Mouse (Mus musculus) small intestine, adult 2 months (tissue): ENCODE data around the gene Elovl6. TPM values are rescaled to one million over a fixed set of nuclear protein-coding genes. Genes with fewer than 3 reads are reported as not detected.
A peak's percentile ranks its signal among the peaks of the same experiment; 100 is the strongest.

ENCODE experiments used
- H3K27ac ChIP-seq: fragments of 200-500 bp; 2 replicates; pipeline ENCODE4 v1.5.1; 2012; ENCODE audit warnings: low read depth, low read length, control low read depth, inconsistent platforms; ENCODE audit not compliant: insufficient read depth
- H3K27me3 ChIP-seq: fragments of 200-500 bp; 2 replicates; pipeline ENCODE4 v1.6.1; 2012; ENCODE audit warnings: mild to moderate bottlenecking, moderate library complexity, low read length, inconsistent platforms; ENCODE audit not compliant: control insufficient read depth, insufficient read depth
- H3K36me3 ChIP-seq: fragments of 200-500 bp; 2 replicates; pipeline ENCODE4 v1.6.1; 2012; ENCODE audit warnings: mild to moderate bottlenecking, low read length, control low read depth, inconsistent platforms; ENCODE audit not compliant: control insufficient read depth, insufficient read depth
- H3K4me1 ChIP-seq: fragments of 200-500 bp; 2 replicates; pipeline ENCODE4 v1.6.1; 2012; ENCODE audit warnings: low read length, inconsistent platforms, mixed read lengths; ENCODE audit not compliant: control insufficient read depth, insufficient read depth, insufficient read length
- H3K4me3 ChIP-seq: fragments of 200-500 bp; 2 replicates; pipeline ENCODE4 v1.5.1; 2012; ENCODE audit warnings: low read depth, mild to moderate bottlenecking, control low read depth, inconsistent platforms, low read length, moderate library complexity
- CTCF ChIP-seq: fragments of 200-500 bp; IDR thresholded peaks from 2 replicates; pipeline ENCODE4 v1.5.1; 2012; ENCODE audit warnings: low read depth, mild to moderate bottlenecking, control low read depth, inconsistent platforms, low read length, moderate library complexity, mixed read lengths; ENCODE audit not compliant: insufficient replicate concordance, insufficient read length; ENCODE audit errors: extremely low read depth
- POLR2A ChIP-seq: fragments of 200-500 bp; IDR thresholded peaks from 2 replicates; pipeline ENCODE4 v1.6.1; 2012; ENCODE audit warnings: low read depth, mild to moderate bottlenecking, control low read depth, inconsistent platforms, low read length, moderate library complexity
- WGBS: fragments of 180-500 bp; shearing (Covaris S2); methylation state at CpG from one replicate; pipeline ENCODE4 v1.1.7; 2018; 5-methylcytosine and 5-hydroxymethylcytosine counted together
- polyA plus RNA-seq: library from polyadenylated mRNA; depleted of rRNA; stranded (reverse); fragments of >200 nt; gene quantifications from 2 replicates; pipeline ENCODE4 v1.2.3, GENCODE M21; 2012

Gene Elovl6
- polyA plus RNA-seq, 1 experiment, result 25.3 TPM

DNA sequence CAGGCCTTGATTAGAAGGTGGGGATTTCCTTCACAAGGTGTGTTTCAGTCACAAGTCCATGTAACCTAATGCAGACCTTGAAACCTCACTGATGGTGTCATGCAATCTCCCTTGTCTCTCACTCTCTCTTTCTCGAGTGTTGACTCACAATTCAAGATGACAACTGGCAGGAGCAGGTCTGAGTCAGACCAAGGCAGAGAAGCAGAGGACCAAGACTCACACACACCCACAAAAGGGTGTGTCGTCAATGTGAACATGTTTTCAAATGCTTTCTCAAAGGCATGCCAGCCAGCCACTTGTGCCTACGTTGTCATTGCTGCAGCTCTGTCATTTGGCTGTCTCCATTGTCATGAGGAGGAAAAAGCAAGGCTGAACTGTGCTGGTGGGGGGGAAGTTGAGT is 56.6 kb downstream of the Elovl6 start:
- TF ChIP-seq POLR2A, result no peak
- TF ChIP-seq CTCF, result no peak
- WGBS, result 30% methylated on average over 3 of the region's 3 CpGs
- Histone ChIP-seq H3K27ac (peak overlapping the region; percentile 84), H3K27me3 (no peaks in the 10 kb centered on the region), H3K36me3 (0 out of 2 replicates have a peak, but pooled peaks cover 1% of the 10 kb centered on the region), H3K4me3 (no peak overlapping the region), H3K4me1 (peaks cover 38% of the 10 kb centered on the region; the same call in 1 of the 2 replicates)

DNA sequence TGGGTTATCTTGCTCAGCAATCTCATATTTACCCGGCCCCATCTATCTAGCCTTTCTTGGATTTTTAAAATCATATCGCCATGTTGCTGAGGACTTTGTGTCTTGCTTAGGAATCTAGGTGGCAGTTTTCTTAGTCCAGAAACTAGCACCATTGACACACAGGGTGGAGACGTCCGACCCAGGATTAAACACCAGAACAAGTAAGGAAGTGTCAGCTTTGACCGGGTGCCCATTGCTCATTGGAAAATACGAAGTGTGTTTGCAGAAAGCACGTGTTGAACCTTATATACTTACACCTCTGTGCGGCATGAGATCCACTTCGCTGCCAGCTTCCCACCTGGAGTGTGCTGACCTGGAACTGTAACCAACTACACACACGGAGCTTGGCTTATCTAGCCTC is 57.5 kb downstream of the Elovl6 start:
- Histone ChIP-seq H3K27ac (no peak overlapping the region), H3K4me1 (peaks cover 29% of the 10 kb centered on the region; the same call in 1 of the 2 replicates), H3K27me3 (no peaks in the 10 kb centered on the region), H3K4me3 (no peak overlapping the region), H3K36me3 (peaks cover 4% of the 10 kb centered on the region; the same call in 1 of the 2 replicates)
- WGBS, result 91% methylated on average over 10 of the region's 10 CpGs
- TF ChIP-seq CTCF (no peak), POLR2A (no peak)

- no peak for TF ChIP-seq CTCF
- no peaks in the 10 kb centered on the region for H3K27me3 ChIP-seq
- H3K4me3 ChIP-seq, result no peak overlapping the region
- H3K27ac ChIP-seq, result peak overlapping the region; percentile 51; the same call in 1 of the 2 replicates
- 87% methylated on average over 17 of the region's 17 CpGs for WGBS
- peaks cover 29% of the 10 kb centered on the region; the same call in 1 of the 2 replicates for H3K4me1 ChIP-seq
- H3K36me3 ChIP-seq, result peaks cover 4% of the 10 kb centered on the region; the same call in 1 of the 2 replicates
Measured at GRCm38 (mm10) chr3:129590548-129591226, 58.5 kb downstream of the Elovl6 start.

DNA sequence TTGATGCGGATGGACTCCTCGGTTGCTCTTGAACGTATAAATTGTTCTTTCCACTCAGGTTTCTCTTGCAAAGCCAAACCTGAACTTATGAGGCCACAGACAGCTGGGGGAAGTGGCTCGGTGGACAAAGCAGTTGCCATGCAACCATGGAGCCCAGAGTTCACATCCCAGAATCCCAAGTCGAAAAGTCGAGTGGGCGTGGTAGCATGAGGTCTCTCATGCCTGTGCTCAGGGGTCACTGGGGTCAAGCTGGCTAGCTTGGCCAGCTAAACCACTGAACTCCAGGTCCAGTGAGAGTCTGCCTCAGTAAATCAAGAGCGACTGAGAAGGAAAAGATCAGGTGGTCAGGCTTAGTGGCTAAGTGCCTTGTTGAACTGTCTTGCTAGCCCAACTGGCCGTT is 59.1 kb downstream of the Elovl6 start:
- WGBS, result 77% methylated on average over 9 of the region's 9 CpGs
- Histone ChIP-seq H3K27me3 (no peaks in the 10 kb centered on the region), H3K4me1 (peaks cover 28% of the 10 kb centered on the region; the same call in 1 of the 2 replicates), H3K27ac (peak overlapping the region; percentile 44), H3K36me3 (peaks cover 5% of the 10 kb centered on the region; the same call in 1 of the 2 replicates), H3K4me3 (no peak overlapping the region)
- no peak for TF ChIP-seq CTCF
- TF ChIP-seq POLR2A, result no peak

GRCm38 (mm10) chr3:129591761-129592160 is 59.6 kb downstream of the Elovl6 start:
- 70% methylated on average over 8 of the region's 8 CpGs for WGBS
- no peaks in the 10 kb centered on the region for H3K27me3 ChIP-seq
- H3K36me3 ChIP-seq, result peaks cover 5% of the 10 kb centered on the region; the same call in 1 of the 2 replicates
- no peak overlapping the region for H3K4me3 ChIP-seq
- H3K27ac ChIP-seq, result peak overlapping the region; percentile 30
- H3K4me1 ChIP-seq, result peaks cover 26% of the 10 kb centered on the region; the same call in 1 of the 2 replicates
- no peak for TF ChIP-seq CTCF
- TF ChIP-seq POLR2A, result no peak

DNA sequence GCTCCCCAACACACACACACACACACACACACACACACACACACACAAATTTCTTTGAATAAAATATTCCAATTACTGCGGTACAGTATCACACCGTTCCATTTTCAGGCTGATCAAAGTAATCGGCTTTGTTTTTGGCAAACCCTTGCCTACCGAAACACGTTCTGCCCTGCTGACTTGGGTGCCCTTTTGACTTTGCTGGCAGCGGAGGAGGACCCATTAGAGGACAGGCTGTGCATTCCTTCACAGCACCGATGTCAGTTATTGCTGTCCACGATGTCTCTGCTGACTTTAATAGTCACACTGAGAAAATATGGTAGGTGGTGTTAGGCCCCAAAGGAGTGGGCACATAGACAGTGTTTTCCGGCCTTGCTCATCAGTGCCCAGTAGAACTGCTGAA is 60.8 kb downstream of the Elovl6 start:
- Histone ChIP-seq H3K36me3 (peaks cover 5% of the 10 kb centered on the region; the same call in 1 of the 2 replicates), H3K27me3 (no peaks in the 10 kb centered on the region), H3K4me1 (peaks cover 19% of the 10 kb centered on the region; the same call in 1 of the 2 replicates), H3K27ac (no peak overlapping the region), H3K4me3 (no peak overlapping the region)
- TF ChIP-seq POLR2A, result no peak
- TF ChIP-seq CTCF, result no peak
- WGBS, result 93% methylated on average over 9 of the region's 9 CpGs

DNA sequence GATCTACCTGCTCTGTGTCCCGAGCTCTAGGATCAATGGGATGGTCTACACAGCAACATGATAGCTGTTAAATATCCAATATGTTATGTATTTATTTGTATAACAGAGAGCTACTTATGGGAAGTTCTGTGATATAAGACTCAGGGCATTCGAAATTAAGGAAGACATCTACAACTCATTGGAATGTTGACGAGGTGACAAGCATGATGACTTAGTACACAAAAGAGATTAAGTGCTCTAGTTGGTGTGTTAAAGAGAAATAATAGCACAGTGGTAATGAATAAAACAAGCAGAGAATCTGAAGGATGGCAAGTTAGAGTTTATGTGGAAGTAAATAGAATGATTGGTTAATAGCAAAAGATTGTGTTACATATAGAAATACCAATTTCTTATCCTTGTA is 61.6 kb downstream of the Elovl6 start:
- 90% methylated on average over 3 of the region's 3 CpGs for WGBS
- H3K4me1 ChIP-seq, result peaks cover 18% of the 10 kb centered on the region; the same call in 1 of the 2 replicates
- H3K27ac ChIP-seq, result no peak overlapping the region

More for the DNA sequence above, 61.6 kb downstream of the Elovl6 start:
- Histone ChIP-seq H3K36me3 (peaks cover 5% of the 10 kb centered on the region; the same call in 1 of the 2 replicates), H3K4me3 (no peak overlapping the region), H3K27me3 (no peaks in the 10 kb centered on the region)
- no peak for TF ChIP-seq CTCF
- no peak for TF ChIP-seq POLR2A
